Mouse (Mus musculus): ENCODE results near the gene Ptov1. TPM values are rescaled to one million over a fixed set of nuclear protein-coding genes. Genes with fewer than 3 reads are reported as not detected.
"Not testable (repeated sequence)": the region's sequence is repeated elsewhere in the genome, so short reads cannot be mapped to it uniquely, and the experiment has no call there.

Gene Ptov1
- total RNA-seq, 1 experiment from 2014 or later, result 39.4 TPM

- ATAC-seq (replicated peaks; ENCODE audit: low read depth, poor library complexity, severe bottlenecking), result no peak
Measured at GRCm38 (mm10) chr7:44890737-44891136, 21.1 kb upstream of the Ptov1 start.

GRCm38 (mm10) chr7:44890180-44890579, 20.6 kb upstream of the Ptov1 start:
- no peak for ATAC-seq (replicated peaks; ENCODE audit: low read depth, poor library complexity, severe bottlenecking)

GRCm38 (mm10) chr7:44888256-44889105, 18.9 kb upstream of the Ptov1 start:
- no peak for ATAC-seq (replicated peaks; ENCODE audit: low read depth, poor library complexity, severe bottlenecking)

GRCm38 (mm10) chr7:44886964-44887363, 17.4 kb upstream of the Ptov1 start:
- ATAC-seq (replicated peaks; ENCODE audit: low read depth, poor library complexity, severe bottlenecking), result peak; percentile 26; the same call in 1 of the 2 replicates

GRCm38 (mm10) chr7:44884637-44885036, 15.0 kb upstream of the Ptov1 start:
- ATAC-seq (replicated peaks; ENCODE audit: low read depth, poor library complexity, severe bottlenecking), result no peak

GRCm38 (mm10) chr7:44883036-44883435, 13.4 kb upstream of the Ptov1 start:
- ATAC-seq (replicated peaks; ENCODE audit: low read depth, poor library complexity, severe bottlenecking), result no peak

- no peak for ATAC-seq (replicated peaks; ENCODE audit: low read depth, poor library complexity, severe bottlenecking)
Measured at GRCm38 (mm10) chr7:44877833-44878232, 8.2 kb upstream of the Ptov1 start.

- not testable (repeated sequence) for ATAC-seq (replicated peaks; ENCODE audit: low read depth, poor library complexity, severe bottlenecking)
Measured at GRCm38 (mm10) chr7:44871774-44872173, 2.2 kb upstream of the Ptov1 start.

GRCm38 (mm10) chr7:44871181-44871580, 1.6 kb upstream of the Ptov1 start:
- ATAC-seq (replicated peaks; ENCODE audit: low read depth, poor library complexity, severe bottlenecking), result no peak

- ATAC-seq (replicated peaks; ENCODE audit: low read depth, poor library complexity, severe bottlenecking), result no peak
Measured at GRCm38 (mm10) chr7:44870614-44871013, 1.0 kb upstream of the Ptov1 start.

- no peak for ATAC-seq (replicated peaks; ENCODE audit: low read depth, poor library complexity, severe bottlenecking)
Measured at GRCm38 (mm10) chr7:44868919-44869696, 480 bp downstream of the Ptov1 start.

- ATAC-seq (replicated peaks; ENCODE audit: low read depth, poor library complexity, severe bottlenecking), result no peak
Measured at GRCm38 (mm10) chr7:44868465-44868864, 1.1 kb downstream of the Ptov1 start.

GRCm38 (mm10) chr7:44867802-44868201, 1.8 kb downstream of the Ptov1 start:
- ATAC-seq (replicated peaks; ENCODE audit: low read depth, poor library complexity, severe bottlenecking), result no peak

GRCm38 (mm10) chr7:44867010-44867702, 2.4 kb downstream of the Ptov1 start:
- no peak for ATAC-seq (replicated peaks; ENCODE audit: low read depth, poor library complexity, severe bottlenecking)

GRCm38 (mm10) chr7:44866276-44867009, 3.1 kb downstream of the Ptov1 start:
- ATAC-seq (replicated peaks; ENCODE audit: low read depth, poor library complexity, severe bottlenecking), result peak; percentile 10; the same call in 1 of the 2 replicates

- no peak for ATAC-seq (replicated peaks; ENCODE audit: low read depth, poor library complexity, severe bottlenecking)
Measured at GRCm38 (mm10) chr7:44864595-44865542, 4.7 kb downstream of the Ptov1 start.

- ATAC-seq (replicated peaks; ENCODE audit: low read depth, poor library complexity, severe bottlenecking), result no peak
Measured at GRCm38 (mm10) chr7:44863982-44864494, 5.5 kb downstream of the Ptov1 start.

- ATAC-seq (replicated peaks; ENCODE audit: low read depth, poor library complexity, severe bottlenecking), result no peak
Measured at GRCm38 (mm10) chr7:44863210-44863609, 6.4 kb downstream of the Ptov1 start.

- ATAC-seq (replicated peaks; ENCODE audit: low read depth, poor library complexity, severe bottlenecking), result no peak
Measured at GRCm38 (mm10) chr7:44862434-44862833, 7.2 kb downstream of the Ptov1 start.
